Mouse (Mus musculus) hindbrain, embryonic 16.5 days (tissue): ENCODE measurements around the gene Rapgef3. TPM values are rescaled to one million over a fixed set of nuclear protein-coding genes. Genes with fewer than 3 reads are reported as not detected.

Experiments
- ATAC-seq: fragments of 200-750 bp; cut with Nextera tagmentation; 2 replicates; pipeline ENCODE4 v1.8.0; 2017; ENCODE audit warnings: moderate TSS enrichment, moderate library complexity
- H3K27ac ChIP-seq: fragments of 300-500 bp; sonication (generic); 2 replicates; pipeline ENCODE4 v1.5.1; 2014; ENCODE audit warnings: low read depth, mild to moderate bottlenecking, control low read depth, low read length, moderate library complexity
- H3K27me3 ChIP-seq: fragments of 300-500 bp; sonication (generic); replicated peaks from 2 replicates; pipeline ENCODE4 v1.6.1; 2014; ENCODE audit warnings: low read length; ENCODE audit not compliant: control insufficient read depth, insufficient read depth
- H3K36me3 ChIP-seq: fragments of 300-500 bp; sonication (generic); 2 replicates; pipeline ENCODE4 v1.6.1; 2014; ENCODE audit warnings: mild to moderate bottlenecking, low read length, moderate library complexity, mixed read lengths; ENCODE audit not compliant: control insufficient read depth, insufficient read depth
- H3K4me1 ChIP-seq: fragments of 300-500 bp; sonication (generic); 2 replicates; pipeline ENCODE4 v1.6.1; 2014; ENCODE audit warnings: low read depth, low read length; ENCODE audit not compliant: control insufficient read depth, insufficient read depth
- H3K4me2 ChIP-seq: fragments of 300-500 bp; sonication (generic); 2 replicates; pipeline ENCODE4 v1.6.1; 2014; ENCODE audit warnings: mild to moderate bottlenecking, low read length, control low read depth, moderate library complexity
- H3K4me3 ChIP-seq: fragments of 300-500 bp; sonication (generic); 2 replicates; pipeline ENCODE4 v1.5.1; 2014; ENCODE audit warnings: mild to moderate bottlenecking, low read length, control low read depth, moderate library complexity
- H3K9ac ChIP-seq: fragments of 300-500 bp; sonication (generic); 2 replicates; pipeline ENCODE4 v1.6.1; 2014; ENCODE audit warnings: low read depth, mild to moderate bottlenecking, control low read depth, low read length, moderate library complexity
- H3K9me3 ChIP-seq: fragments of 300-500 bp; sonication (generic); 2 replicates; pipeline ENCODE4 v1.6.1; 2014; ENCODE audit warnings: mild to moderate bottlenecking, low read length, moderate library complexity; ENCODE audit not compliant: control insufficient read depth
- WGBS: fragments of 180-500 bp; shearing (Covaris S2); extraction: QIAGEN DNeasy Blood & Tissue Kit; methylation state at CpG from one replicate; pipeline ENCODE4 v1.1.7; 2014; 5-methylcytosine and 5-hydroxymethylcytosine counted together
- polyA plus RNA-seq: library from polyadenylated mRNA; unstranded; fragments of >200 nt; fragmentation: Nextera tagmentation; extraction: Ambion mirVana; gene quantifications from 2 replicates; pipeline ENCODE4 v1.2.1, GENCODE M21; 2015

Rapgef3 gene
- polyA plus RNA-seq: 17.8 and 18.4 TPM in 2 replicates

GRCm38 (mm10) chr15:97767280-97768186 is at the start of gene Rapgef3:
Rapgef3 (minus strand) TSS chr15:97767972.
- peak; percentile 81 for ATAC-seq
- Histone ChIP-seq H3K27me3 (peaks cover 6% of the 10 kb centered on the region; the same call in 1 of the 2 replicates), H3K9ac (peak within 1 kb of the TSS; percentile 71), H3K9me3 (no peaks in the 10 kb centered on the region), H3K4me3 (peak within 1 kb of the TSS; percentile 53), H3K27ac (peak within 1 kb of the TSS; percentile 69), H3K4me2 (peak within 1 kb of the TSS; percentile 97), H3K4me1 (peaks cover 27% of the 10 kb centered on the region), H3K36me3 (no peaks in the 10 kb centered on the region)
- WGBS: under 1% methylated on average over 44 of the region's 44 CpGs

GRCm38 (mm10) chr15:97816199-97816994 is 48.6 kb upstream of the Rapgef3 start:
- Histone ChIP-seq H3K4me3 (no peak overlapping the region), H3K4me1 (peaks cover 22% of the 10 kb centered on the region), H3K36me3 (no peaks in the 10 kb centered on the region), H3K9ac (no peak overlapping the region), H3K9me3 (no peaks in the 10 kb centered on the region), H3K27me3 (no peaks in the 10 kb centered on the region), H3K4me2 (no peak overlapping the region), H3K27ac (no peak overlapping the region)
- no peak for ATAC-seq
- 90% methylated on average over 17 of the region's 17 CpGs for WGBS

- ATAC-seq: no peak
- no peak overlapping the region for H3K4me3 ChIP-seq
- no peaks in the 10 kb centered on the region for H3K27me3 ChIP-seq
- H3K27ac ChIP-seq: no peak overlapping the region
- 98% methylated on average over 4 of the region's 4 CpGs for WGBS
- peaks cover 20% of the 10 kb centered on the region for H3K4me1 ChIP-seq
- no peaks in the 10 kb centered on the region for H3K36me3 ChIP-seq
- no peak overlapping the region for H3K9ac ChIP-seq
- no peaks in the 10 kb centered on the region for H3K9me3 ChIP-seq
- no peak overlapping the region for H3K4me2 ChIP-seq
Measured at GRCm38 (mm10) chr15:97815254-97815653, 47.5 kb upstream of the Rapgef3 start.

DNA sequence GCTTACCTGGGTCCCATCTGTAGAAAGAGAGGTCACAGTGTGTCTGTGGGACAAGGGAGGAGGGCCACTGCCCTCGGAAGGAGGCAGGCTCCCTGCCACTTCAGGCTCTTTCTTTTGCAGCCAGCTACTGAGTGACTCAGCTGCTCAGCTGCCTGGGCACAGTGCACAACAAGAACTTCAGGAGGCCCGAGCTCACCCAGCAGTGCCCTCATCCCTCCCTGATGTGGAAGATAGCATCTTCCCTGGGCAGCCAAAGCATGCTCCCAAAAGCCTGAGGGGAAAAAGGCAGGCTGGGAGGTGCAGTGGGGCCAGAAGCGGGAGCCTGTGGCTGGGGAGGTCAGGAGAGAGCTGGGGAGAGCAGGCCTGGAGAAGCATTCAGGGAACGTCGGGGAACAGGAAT is 46.9 kb upstream of the Rapgef3 start:
- no peak overlapping the region for H3K9ac ChIP-seq
- 0 out of 2 replicates have a peak, but pooled peaks cover 4% of the 10 kb centered on the region for H3K36me3 ChIP-seq
- H3K27me3 ChIP-seq: no peaks in the 10 kb centered on the region
- H3K4me2 ChIP-seq: no peak overlapping the region
- peaks cover 20% of the 10 kb centered on the region for H3K4me1 ChIP-seq
- no peaks in the 10 kb centered on the region for H3K9me3 ChIP-seq
- H3K27ac ChIP-seq: no peak overlapping the region
- 56% methylated on average over 5 of the region's 5 CpGs for WGBS
- ATAC-seq: no peak
- H3K4me3 ChIP-seq: no peak overlapping the region

DNA sequence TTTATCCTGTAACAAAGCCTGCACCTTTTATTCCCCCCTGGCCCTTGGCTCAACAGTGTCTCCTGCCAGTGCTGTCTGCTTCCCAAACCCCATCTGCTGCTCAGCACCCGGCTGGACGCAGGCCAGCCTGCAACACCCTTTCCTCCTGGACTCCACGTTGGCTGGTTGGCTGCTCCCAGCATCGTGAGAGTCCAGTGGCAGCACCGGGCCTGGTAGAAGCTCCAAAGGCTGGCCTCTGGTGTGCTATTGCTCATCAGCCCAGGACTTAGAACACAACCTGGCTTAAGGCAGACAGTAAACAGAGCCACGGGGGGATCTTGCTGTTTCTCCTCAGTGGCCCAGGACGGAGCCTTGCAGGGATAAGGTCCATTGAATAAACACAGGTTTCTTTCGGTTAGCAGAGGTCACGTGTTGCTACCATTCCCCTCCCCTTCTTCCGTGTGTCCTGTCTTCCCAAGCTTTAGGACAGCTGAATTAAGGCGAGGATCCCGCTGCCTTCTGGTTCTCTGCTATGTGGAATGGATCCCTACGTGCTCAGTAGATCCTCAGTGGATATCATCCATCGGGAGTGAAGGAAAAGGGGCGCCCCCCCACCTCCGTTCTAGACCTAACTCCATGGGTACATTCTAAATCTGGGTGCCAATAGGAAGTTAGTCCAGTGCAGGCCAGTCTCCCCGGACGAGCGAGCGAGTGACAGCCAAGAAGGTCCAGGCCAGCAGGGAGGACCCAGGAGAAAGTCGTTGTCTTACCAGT is 45.9 kb upstream of the Rapgef3 start:
- WGBS: 50% methylated on average over 21 of the region's 21 CpGs
- H3K4me1 ChIP-seq: peaks cover 20% of the 10 kb centered on the region
- H3K9ac ChIP-seq: no peak overlapping the region
- peak; percentile 26 for ATAC-seq
- H3K9me3 ChIP-seq: no peaks in the 10 kb centered on the region
- H3K4me2 ChIP-seq: no peak overlapping the region
- peak overlapping the region; percentile 75 for H3K27ac ChIP-seq
- H3K27me3 ChIP-seq: no peaks in the 10 kb centered on the region
- no peak overlapping the region for H3K4me3 ChIP-seq
- H3K36me3 ChIP-seq: peaks cover 13% of the 10 kb centered on the region

DNA sequence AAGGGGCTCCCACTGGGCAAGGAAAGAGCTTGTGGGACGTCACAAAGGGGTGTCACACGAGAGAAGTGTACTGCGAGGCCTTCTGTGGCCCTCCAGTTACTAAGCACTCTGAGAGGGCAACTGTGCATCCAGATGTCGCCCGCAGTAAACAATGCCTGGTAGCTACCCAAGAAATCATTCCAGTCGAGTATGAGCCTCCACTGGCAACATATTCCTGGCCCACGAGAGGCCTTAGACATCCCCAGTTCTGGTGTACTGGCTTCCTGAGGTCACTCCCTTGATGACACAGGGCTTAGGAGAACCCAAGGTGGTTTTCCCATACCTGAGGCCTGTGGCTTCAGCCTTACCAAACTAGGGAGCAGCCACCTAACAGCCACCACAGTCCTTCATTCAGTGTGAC is 45.1 kb upstream of the Rapgef3 start:
- Histone ChIP-seq H3K4me2 (no peak overlapping the region), H3K27ac (peak overlapping the region; percentile 75), H3K27me3 (no peaks in the 10 kb centered on the region), H3K36me3 (peaks cover 19% of the 10 kb centered on the region), H3K4me1 (peaks cover 20% of the 10 kb centered on the region), H3K4me3 (no peak overlapping the region), H3K9me3 (no peaks in the 10 kb centered on the region), H3K9ac (no peak overlapping the region)
- WGBS: 45% methylated on average over 7 of the region's 7 CpGs
- no peak for ATAC-seq

DNA sequence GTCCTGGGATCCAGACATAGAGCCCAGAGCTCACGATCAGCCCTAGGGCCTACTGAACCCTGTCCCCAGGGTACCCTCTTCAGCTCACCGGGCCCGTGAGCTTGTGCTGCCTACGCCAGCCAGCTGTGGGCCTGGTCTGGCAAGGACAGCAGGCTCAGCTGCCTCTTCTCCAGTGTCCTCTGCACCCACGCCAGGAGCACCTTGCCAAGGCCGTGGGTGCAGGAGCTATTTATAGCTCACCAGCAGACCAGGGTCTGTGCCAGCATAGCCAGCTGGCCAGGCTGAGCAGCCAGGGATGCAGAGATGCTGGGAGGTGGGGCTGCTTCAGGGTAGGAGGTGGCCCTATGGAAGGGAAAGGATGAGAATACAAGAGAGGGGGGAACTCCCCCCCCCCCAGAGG is 44.4 kb upstream of the Rapgef3 start:
- 46% methylated on average over 6 of the region's 6 CpGs for WGBS
- ATAC-seq: peak; percentile 87

DNA sequence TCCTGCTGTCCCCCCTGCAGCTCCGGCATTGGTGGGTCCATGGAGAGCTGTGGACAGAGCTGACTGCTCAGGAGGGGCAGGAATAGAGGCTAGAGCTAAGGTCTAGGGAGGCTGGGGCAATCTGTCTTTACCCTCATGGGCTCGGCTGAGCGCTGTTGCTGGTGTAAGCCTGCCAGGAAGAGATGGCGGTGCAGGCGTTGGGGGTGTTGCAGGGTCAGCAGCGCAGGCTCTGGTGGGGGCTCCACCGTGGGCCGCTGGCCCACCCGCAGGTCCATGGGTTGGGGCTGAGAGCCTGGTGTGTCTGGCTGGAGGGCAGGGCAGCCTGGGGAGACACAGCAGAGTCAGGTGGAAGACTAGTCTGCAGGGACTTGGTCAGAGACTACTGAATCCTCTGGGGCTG is 43.5 kb upstream of the Rapgef3 start:
- 82% methylated on average over 9 of the region's 9 CpGs for WGBS
- peaks cover 20% of the 10 kb centered on the region for H3K4me1 ChIP-seq

More for the DNA sequence above, 44.4 kb upstream of the Rapgef3 start:
- Histone ChIP-seq H3K4me2 (no peak overlapping the region), H3K4me3 (no peak overlapping the region), H3K27me3 (no peaks in the 10 kb centered on the region), H3K4me1 (peaks cover 20% of the 10 kb centered on the region), H3K27ac (peak overlapping the region; percentile 75; the same call in 1 of the 2 replicates), H3K36me3 (peaks cover 25% of the 10 kb centered on the region), H3K9ac (peak overlapping the region; percentile 26; the same call in 1 of the 2 replicates), H3K9me3 (no peaks in the 10 kb centered on the region)

More for the DNA sequence above, 43.5 kb upstream of the Rapgef3 start:
- no peak for ATAC-seq
- Histone ChIP-seq H3K9ac (no peak overlapping the region), H3K27me3 (no peaks in the 10 kb centered on the region), H3K4me3 (no peak overlapping the region), H3K4me2 (no peak overlapping the region), H3K27ac (no peak overlapping the region), H3K36me3 (peaks cover 30% of the 10 kb centered on the region), H3K9me3 (no peaks in the 10 kb centered on the region)
